Mouse (Mus musculus) megakaryocyte, embryonic 14.5 days (primary cell): Measurements from ENCODE around the gene Trim47.

ENCODE experiments used
- FLI1 ChIP-seq: IDR thresholded peaks from 2 replicates; pipeline ENCODE4 v1.6.1; 2012; ENCODE audit warnings: low read length, inconsistent platforms, mixed read lengths
- GATA1 ChIP-seq: IDR thresholded peaks from 3 replicates; pipeline ENCODE4 v1.6.1; 2012; ENCODE audit warnings: mixed read lengths, low read length, inconsistent platforms, borderline replicate concordance

DNA sequence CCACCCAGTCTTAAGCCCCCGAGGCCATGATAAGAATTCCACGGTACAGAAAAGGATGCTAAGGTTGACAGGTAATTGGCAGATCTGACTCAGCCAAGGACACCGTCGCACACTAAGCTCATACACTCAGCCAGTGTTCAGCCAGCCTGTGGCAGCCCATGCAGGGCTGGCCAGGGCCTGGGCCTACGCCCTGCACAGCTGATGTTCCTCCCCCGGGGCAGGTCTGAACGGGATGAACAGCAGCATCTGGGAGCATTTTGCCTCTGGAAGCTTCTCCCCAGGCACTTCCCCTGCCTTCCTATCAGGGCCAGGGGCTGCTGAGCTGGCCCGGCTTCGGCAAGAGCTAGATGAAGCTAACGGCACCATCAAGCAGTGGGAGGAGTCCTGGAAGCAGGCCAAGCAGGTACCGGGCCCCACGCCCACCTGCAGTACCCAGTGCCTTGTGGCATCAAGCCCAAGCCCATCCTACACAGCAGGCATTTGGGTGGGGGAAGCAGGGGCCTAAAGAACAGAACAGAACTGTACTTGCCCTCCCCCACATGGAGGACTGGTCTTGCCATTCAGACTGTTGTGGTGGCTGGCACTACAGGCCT is 68.9 kb downstream of the Trim47 start:
- TF ChIP-seq GATA1 = no peak
- no peak for TF ChIP-seq FLI1
